Mouse (Mus musculus): ENCODE measurements around the gene Lmbr1l. TPM values are rescaled to one million over a fixed set of nuclear protein-coding genes. Genes with fewer than 3 reads are reported as not detected.

The Lmbr1l gene
- polyA plus RNA-seq, 1 experiment from 2014 or later = 26.4 TPM

GRCm38 (mm10) chr15:98893036-98893435 is 25.0 kb downstream of the Lmbr1l start:
- Histone ChIP-seq H3K27ac (no peak overlapping the region), H3K4me3 (0 out of 2 replicates have a peak overlapping the region, but pooled peaks have one; percentile 5), H3K9ac (no peak overlapping the region), H3K4me1 (peaks cover 31% of the 10 kb centered on the region), H3K27me3 (peaks cover 72% of the 10 kb centered on the region), H3K36me3 (no peaks in the 10 kb centered on the region), H3K9me3 (no peaks in the 10 kb centered on the region), H3K4me2 (replicated peaks) (no peak overlapping the region)
- WGBS = 48% methylated on average over 4 of the region's 4 CpGs
- ATAC-seq (ENCODE audit: insufficient number of reproducible peaks, insufficient read depth, low FRiP score, low TSS enrichment) = no peak

DNA sequence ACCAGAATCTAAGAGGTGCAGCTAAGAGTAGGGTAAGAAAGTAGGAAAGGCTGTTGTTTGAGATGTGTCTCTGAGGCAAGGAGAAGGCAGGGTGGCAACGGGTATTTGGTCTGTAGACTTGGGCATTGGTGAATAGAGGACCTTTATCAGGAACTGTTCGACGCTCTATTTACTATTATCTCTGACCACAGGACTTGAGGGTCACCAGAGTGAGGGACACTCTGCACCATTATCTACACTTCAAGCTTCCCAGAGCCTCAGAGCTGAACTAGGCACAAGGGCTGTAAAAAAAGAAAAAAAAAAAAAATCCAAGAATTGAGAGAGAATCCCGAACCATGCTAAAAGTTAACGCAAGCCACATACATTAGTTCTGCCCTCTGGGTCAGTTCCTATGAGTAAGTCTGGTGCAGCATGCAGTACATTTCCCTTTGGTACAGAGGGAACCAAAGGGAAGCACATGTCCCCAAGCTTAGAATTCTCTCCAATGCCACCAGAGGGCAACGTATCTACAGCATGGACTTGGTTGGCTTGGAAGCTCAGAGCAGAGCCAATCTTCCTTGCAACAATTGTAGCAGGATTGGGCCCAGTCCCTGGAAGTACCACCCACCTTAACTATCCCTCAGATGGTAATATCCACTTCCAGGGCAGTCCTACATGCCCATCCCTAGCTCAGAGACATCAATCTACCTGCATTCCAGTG is 26.0 kb downstream of the Lmbr1l start:
- no peak overlapping the region for H3K4me2 ChIP-seq (replicated peaks)
- peaks cover 62% of the 10 kb centered on the region for H3K27me3 ChIP-seq
- WGBS = 39% methylated on average over 6 of the region's 6 CpGs
- ATAC-seq (ENCODE audit: insufficient number of reproducible peaks, insufficient read depth, low FRiP score, low TSS enrichment) = 0 out of 2 replicates have a peak, but pooled peaks have one; percentile 17
- no peaks in the 10 kb centered on the region for H3K36me3 ChIP-seq
- H3K4me3 ChIP-seq = no peak overlapping the region
- peaks cover 25% of the 10 kb centered on the region for H3K4me1 ChIP-seq
- H3K27ac ChIP-seq = no peak overlapping the region
- no peak overlapping the region for H3K9ac ChIP-seq
- no peaks in the 10 kb centered on the region for H3K9me3 ChIP-seq

- Histone ChIP-seq H3K4me2 (replicated peaks) (peak overlapping the region; percentile 24; the same call in 1 of the 2 replicates), H3K27ac (no peak overlapping the region), H3K9me3 (no peaks in the 10 kb centered on the region), H3K9ac (no peak overlapping the region), H3K4me1 (peaks cover 25% of the 10 kb centered on the region), H3K27me3 (peaks cover 54% of the 10 kb centered on the region), H3K36me3 (no peaks in the 10 kb centered on the region), H3K4me3 (0 out of 2 replicates have a peak overlapping the region, but pooled peaks have one; percentile 7)
- WGBS = 9% methylated on average over 19 of the region's 19 CpGs
- no peak for ATAC-seq (ENCODE audit: insufficient number of reproducible peaks, insufficient read depth, low FRiP score, low TSS enrichment)
These were observed 26.8 kb downstream of the Lmbr1l start for GRCm38 (mm10) chr15:98891198-98891742.

GRCm38 (mm10) chr15:98887526-98887925 is 30.5 kb downstream of the Lmbr1l start:
- H3K27ac ChIP-seq = peak overlapping the region; percentile 43; the same call in 1 of the 2 replicates
- ATAC-seq (ENCODE audit: insufficient number of reproducible peaks, insufficient read depth, low FRiP score, low TSS enrichment) = no peak
- no peak overlapping the region for H3K4me3 ChIP-seq
- H3K4me1 ChIP-seq = peaks cover 3% of the 10 kb centered on the region; the same call in 1 of the 2 replicates
- no peaks in the 10 kb centered on the region for H3K36me3 ChIP-seq
- WGBS = 79% methylated on average over 7 of the region's 7 CpGs
- H3K27me3 ChIP-seq = peaks cover 17% of the 10 kb centered on the region
- no peak overlapping the region for H3K9ac ChIP-seq
- no peak overlapping the region for H3K4me2 ChIP-seq (replicated peaks)
- H3K9me3 ChIP-seq = no peaks in the 10 kb centered on the region

DNA sequence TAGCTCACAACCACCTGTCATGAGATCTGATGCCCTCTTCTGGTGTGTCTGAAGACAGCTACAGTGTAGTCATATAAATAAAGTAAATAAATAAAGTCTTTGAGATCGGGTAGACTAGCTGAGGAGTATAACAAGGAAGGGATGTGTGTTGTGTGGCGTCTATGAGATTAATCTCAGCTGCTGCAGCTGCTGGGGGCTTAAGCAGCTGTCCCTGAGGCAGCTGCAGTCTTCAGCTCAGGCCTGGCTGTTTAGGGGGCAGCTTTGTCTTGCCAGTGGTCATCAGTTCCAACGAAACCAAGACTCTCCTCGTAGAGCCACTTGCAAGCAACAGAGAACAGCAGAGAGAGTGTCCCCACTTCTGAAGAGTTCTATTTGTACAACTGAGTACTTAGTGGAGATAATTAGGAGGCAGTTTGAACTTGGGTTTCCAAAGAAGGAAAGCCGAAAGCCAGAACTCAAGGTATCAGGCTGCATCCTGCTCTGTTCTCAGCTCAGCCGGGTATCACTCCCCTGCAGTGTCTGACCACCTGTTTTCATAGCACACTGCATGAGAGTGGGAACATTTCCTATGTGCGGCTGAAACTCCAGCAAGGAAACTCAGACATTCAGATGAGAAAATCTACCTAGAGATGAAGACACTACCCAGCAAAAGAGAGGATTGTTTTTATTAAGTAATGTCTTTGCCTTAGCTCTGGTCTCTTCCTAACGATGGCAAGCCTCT is 31.2 kb downstream of the Lmbr1l start:
- H3K4me3 ChIP-seq = no peak overlapping the region
- ATAC-seq (ENCODE audit: insufficient number of reproducible peaks, insufficient read depth, low FRiP score, low TSS enrichment) = no peak
- peaks cover 10% of the 10 kb centered on the region for H3K27me3 ChIP-seq
- no peak overlapping the region for H3K4me2 ChIP-seq (replicated peaks)
- peaks cover 5% of the 10 kb centered on the region; the same call in 1 of the 2 replicates for H3K4me1 ChIP-seq
- no peak overlapping the region for H3K9ac ChIP-seq
- H3K36me3 ChIP-seq = no peaks in the 10 kb centered on the region
- H3K27ac ChIP-seq = peak overlapping the region; percentile 43; the same call in 1 of the 2 replicates
- no peaks in the 10 kb centered on the region for H3K9me3 ChIP-seq
- WGBS = 58% methylated on average over 8 of the region's 8 CpGs

GRCm38 (mm10) chr15:98884106-98884505 is 33.9 kb downstream of the Lmbr1l start:
- ATAC-seq (ENCODE audit: insufficient number of reproducible peaks, insufficient read depth, low FRiP score, low TSS enrichment) = no peak
- no peaks in the 10 kb centered on the region for H3K9me3 ChIP-seq
- no peaks in the 10 kb centered on the region for H3K27me3 ChIP-seq
- WGBS = 47% methylated on average over 1 of the region's 1 CpGs
- H3K36me3 ChIP-seq = no peaks in the 10 kb centered on the region
- H3K4me1 ChIP-seq = peaks cover 13% of the 10 kb centered on the region; the same call in 1 of the 2 replicates
- no peak overlapping the region for H3K27ac ChIP-seq
- H3K9ac ChIP-seq = no peak overlapping the region
- H3K4me2 ChIP-seq (replicated peaks) = no peak overlapping the region
- H3K4me3 ChIP-seq = no peak overlapping the region

- Histone ChIP-seq H3K9me3 (no peaks in the 10 kb centered on the region), H3K36me3 (no peaks in the 10 kb centered on the region), H3K4me2 (replicated peaks) (no peak overlapping the region), H3K4me3 (no peak overlapping the region), H3K9ac (no peak overlapping the region), H3K27me3 (no peaks in the 10 kb centered on the region), H3K4me1 (peaks cover 13% of the 10 kb centered on the region; the same call in 1 of the 2 replicates), H3K27ac (no peak overlapping the region)
- no peak for ATAC-seq (ENCODE audit: insufficient number of reproducible peaks, insufficient read depth, low FRiP score, low TSS enrichment)
These were observed 34.4 kb downstream of the Lmbr1l start for GRCm38 (mm10) chr15:98883661-98884060.

GRCm38 (mm10) chr15:98881656-98882008 is 36.4 kb downstream of the Lmbr1l start:
- WGBS = 9% methylated on average over 5 of the region's 5 CpGs
- Histone ChIP-seq H3K36me3 (no peaks in the 10 kb centered on the region), H3K9me3 (no peaks in the 10 kb centered on the region), H3K27me3 (no peaks in the 10 kb centered on the region), H3K4me1 (peaks cover 13% of the 10 kb centered on the region; the same call in 1 of the 2 replicates), H3K4me2 (replicated peaks) (peak overlapping the region; percentile 77), H3K9ac (peak overlapping the region; percentile 30; the same call in 1 of the 2 replicates), H3K4me3 (peak overlapping the region; percentile 64), H3K27ac (peak overlapping the region; percentile 89)
- no peak; the same call in 1 of the 2 replicates for ATAC-seq (ENCODE audit: insufficient number of reproducible peaks, insufficient read depth, low FRiP score, low TSS enrichment)

DNA sequence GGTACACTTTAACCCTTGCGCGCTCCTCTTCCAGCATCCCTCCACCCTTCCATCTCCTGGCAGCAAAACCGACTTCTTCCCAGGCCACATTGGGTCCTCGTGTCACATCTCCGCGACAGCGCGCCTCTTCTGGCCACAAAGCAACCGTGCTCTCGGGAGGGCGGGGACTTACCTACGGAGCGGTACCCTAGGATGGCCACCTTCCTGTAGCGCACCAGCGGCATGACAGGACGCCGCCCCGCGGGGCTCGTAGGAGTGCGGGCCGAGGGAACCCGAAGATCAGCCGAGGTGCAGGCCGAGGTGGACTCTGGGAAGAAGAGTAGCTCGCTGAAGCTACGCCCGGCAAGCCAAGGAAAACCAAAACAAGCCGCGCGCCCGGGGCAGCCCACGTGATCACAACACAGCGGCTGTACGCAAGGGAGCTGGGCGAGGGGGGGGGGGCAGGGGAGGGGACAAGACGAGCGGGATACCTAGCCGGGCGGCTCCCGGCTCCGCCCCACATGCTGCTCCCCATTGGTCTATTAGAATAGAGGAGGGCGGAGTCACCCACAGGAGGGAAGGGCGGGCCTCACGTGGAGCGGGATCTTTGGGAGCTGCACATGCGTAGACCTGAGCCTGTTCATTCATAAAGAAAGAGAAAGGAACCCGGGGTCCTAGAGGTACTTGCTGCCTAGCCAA is 36.9 kb downstream of the Lmbr1l start:
- under 1% methylated on average over 48 of the region's 48 CpGs for WGBS
- Histone ChIP-seq H3K36me3 (no peaks in the 10 kb centered on the region), H3K4me2 (replicated peaks) (peak overlapping the region; percentile 77), H3K9me3 (no peaks in the 10 kb centered on the region), H3K27me3 (no peaks in the 10 kb centered on the region), H3K9ac (peak overlapping the region; percentile 69), H3K4me1 (peaks cover 13% of the 10 kb centered on the region; the same call in 1 of the 2 replicates), H3K4me3 (peak overlapping the region; percentile 64), H3K27ac (peak overlapping the region; percentile 89)
- peak; percentile 94 for ATAC-seq (ENCODE audit: insufficient number of reproducible peaks, insufficient read depth, low FRiP score, low TSS enrichment)

DNA sequence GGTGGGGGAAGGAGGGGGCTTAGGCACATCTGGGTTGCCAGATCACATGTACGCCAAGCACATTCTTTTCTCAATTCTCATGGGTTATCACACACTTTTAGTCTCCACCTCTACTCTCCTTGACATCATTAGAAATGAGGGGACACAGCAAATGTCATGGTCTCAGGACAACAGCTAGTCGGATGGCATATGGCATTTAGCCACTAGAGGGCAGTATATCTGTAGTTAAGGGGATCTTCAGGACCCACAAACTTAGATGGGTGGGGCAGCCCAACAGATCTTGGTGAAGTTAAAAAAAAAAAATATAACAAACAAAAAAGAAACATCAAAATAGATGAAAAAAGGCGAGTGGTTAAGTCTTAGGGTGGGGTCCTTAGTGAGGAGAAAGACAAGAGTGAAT is 40.7 kb downstream of the Lmbr1l start:
- 10% methylated on average over 3 of the region's 3 CpGs for WGBS
- H3K36me3 ChIP-seq = no peaks in the 10 kb centered on the region

More for the DNA sequence above, 40.7 kb downstream of the Lmbr1l start:
- H3K4me2 ChIP-seq (replicated peaks) = no peak overlapping the region
- H3K4me1 ChIP-seq = peaks cover 18% of the 10 kb centered on the region
- H3K4me3 ChIP-seq = no peak overlapping the region
- H3K27ac ChIP-seq = no peak overlapping the region
- H3K27me3 ChIP-seq = no peaks in the 10 kb centered on the region
- no peaks in the 10 kb centered on the region for H3K9me3 ChIP-seq
- ATAC-seq (ENCODE audit: insufficient number of reproducible peaks, insufficient read depth, low FRiP score, low TSS enrichment) = no peak
- no peak overlapping the region for H3K9ac ChIP-seq
